Mouse (Mus musculus): ENCODE results near the gene Fgf12.

DNA sequence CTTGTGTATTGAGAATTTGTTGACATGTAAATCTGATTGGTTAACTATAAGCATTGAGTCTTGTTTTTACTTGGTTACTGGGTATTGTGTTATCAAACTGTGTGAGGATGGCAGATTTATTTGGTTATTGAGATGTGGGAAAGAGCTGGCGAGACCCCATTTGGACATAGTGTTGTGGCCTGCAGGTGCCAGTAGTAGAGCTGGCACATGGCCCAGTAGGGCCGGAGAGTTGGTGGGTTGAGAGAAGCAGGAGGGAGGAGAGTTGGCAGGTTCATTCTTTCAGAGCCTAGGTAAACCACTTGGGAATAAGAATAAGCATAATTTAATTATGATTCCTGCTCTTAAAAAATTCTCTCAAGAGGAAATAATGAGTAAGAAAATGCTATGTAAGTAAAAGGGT, 625.9 kb downstream of the Fgf12 start:
- no peak for TF ChIP-seq POLR2A (IDR thresholded peaks at IDR 0.05; ENCODE audit: insufficient read depth, low read depth, low read length)
- no peak for TF ChIP-seq CTCF (IDR thresholded peaks at IDR 0.05; ENCODE audit: insufficient read depth, low read depth, low read length)
